In the genomic region with DNA sequence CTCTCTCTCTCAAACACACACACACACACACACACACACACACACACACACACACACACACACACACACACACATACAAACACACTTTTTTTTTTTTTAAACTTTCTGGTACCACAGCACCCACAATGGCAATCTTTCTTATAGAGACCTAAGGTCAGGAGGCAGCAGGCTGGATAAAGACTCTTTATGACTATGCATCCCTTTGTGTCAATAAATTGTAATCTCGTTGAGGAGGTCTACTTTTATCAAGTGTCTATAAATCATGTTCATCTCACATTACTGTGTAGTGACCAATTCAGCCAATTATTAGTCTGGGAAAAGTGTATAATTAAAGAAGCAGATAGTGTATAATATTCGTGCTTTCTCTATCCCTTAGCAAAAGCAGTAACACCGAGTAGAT, we compare ENCODE assay signal across 20 mouse cellular contexts.
DNase-seq lines count a peak whose midpoint lies in the region; ATAC-seq lines count a peak whose summit lies in the region.
"Had no signal": no experiment of that assay in that cellular context is flagged by ENCODE, and none has a peak within 500 bp of the region (broad histone marks: within the 10 kb centered on the region; RNA-seq: fewer than 3 reads in every experiment).

No protein-coding gene starts in this region.

- DNase-seq in neural tube, embryonic 11.5 days (ENCODE audit: low spot score), result no peak
- DNase-seq in neural tube, embryonic 10.5 days (ENCODE audit: extremely low spot score, low spot score), result no peak
- no peak for DNase-seq in gastrocnemius, postnatal 36 days
- DNase-seq: adrenal gland, adult 8-10 months; adrenal gland, postnatal 14 days; adrenal gland, postnatal 36 days; cerebellum, adult 11-12 months; cerebellum, adult 2 months; cerebellum, adult 9-10 months; cerebellum, postnatal 10 days; cerebellum, postnatal 25 days; forebrain, postnatal 0 days had no signal

- H3K4me2 ChIP-seq in neural tube, embryonic 11.5 days (ENCODE audit: low read depth), result no peak overlapping the region
- no peak overlapping the region for H3K4me2 ChIP-seq in neural tube, embryonic 13.5 days
- H3K4me2 ChIP-seq in neural tube, embryonic 14.5 days (ENCODE audit: low read depth, low read length), result no peak overlapping the region
- H3K4me2 ChIP-seq: embryonic facial prominence, embryonic 12.5 days; forebrain, embryonic 13.5 days; forebrain, embryonic 15.5 days had no signal

- no peak overlapping the region for H3K27ac ChIP-seq in neural tube, embryonic 11.5 days (ENCODE audit: low read depth, low read length)
- peak overlapping the region; percentile 38; the same call in 1 of the 2 replicates for H3K27ac ChIP-seq in neural tube, embryonic 13.5 days (replicated peaks)
- H3K27ac ChIP-seq in neural tube, embryonic 14.5 days (ENCODE audit: low read depth, low read length), result no peak overlapping the region
- H3K27ac ChIP-seq: embryonic facial prominence, embryonic 10.5 days; embryonic facial prominence, embryonic 12.5 days; forebrain, embryonic 13.5 days; forebrain, embryonic 15.5 days had no signal

- peak; percentile 67 for ATAC-seq in neural tube, embryonic 11.5 days (ENCODE audit: insufficient read depth, low FRiP score, low TSS enrichment)
- no peak for ATAC-seq in neural tube, embryonic 13.5 days (ENCODE audit: low read depth)
- ATAC-seq in neural tube, embryonic 14.5 days (ENCODE audit: low read depth), result peak; percentile 51; the same call in 1 of the 2 replicates
- ATAC-seq: activated CD4-positive, CD25-positive, alpha-beta regulatory T cell, adult 4 months; forebrain, embryonic 13.5 days; forebrain, embryonic 15.5 days; forebrain, postnatal 0 days; Patski had no signal

- H3K4me1 ChIP-seq in neural tube, embryonic 11.5 days (ENCODE audit: control insufficient read depth, insufficient read depth, low read length), result peaks cover 5% of the 10 kb centered on the region; the same call in 1 of the 2 replicates
- peaks cover 23% of the 10 kb centered on the region for H3K4me1 ChIP-seq in neural tube, embryonic 13.5 days (replicated peaks)
- H3K4me1 ChIP-seq in neural tube, embryonic 14.5 days (ENCODE audit: control insufficient read depth, insufficient read depth, low read length), result no peaks in the 10 kb centered on the region
- H3K4me1 ChIP-seq: embryonic facial prominence, embryonic 10.5 days; embryonic facial prominence, embryonic 12.5 days had no signal

- intact Hi-C loops in gastrocnemius, postnatal 36 days (cut with DNase I), result no loop called here

- no peaks in the 10 kb centered on the region for H3K36me3 ChIP-seq in neural tube, embryonic 11.5 days (ENCODE audit: control insufficient read depth, insufficient read depth, low read length)
- H3K36me3 ChIP-seq in neural tube, embryonic 13.5 days, result no peaks in the 10 kb centered on the region
- H3K36me3 ChIP-seq in neural tube, embryonic 14.5 days (ENCODE audit: control insufficient read depth, insufficient read depth, low read length), result no peaks in the 10 kb centered on the region
- H3K36me3 ChIP-seq: embryonic facial prominence, embryonic 10.5 days; embryonic facial prominence, embryonic 12.5 days; forebrain, embryonic 15.5 days had no signal

- H3K9ac ChIP-seq in neural tube, embryonic 11.5 days (ENCODE audit: low read length), result no peak overlapping the region
- H3K9ac ChIP-seq in neural tube, embryonic 13.5 days, result no peak overlapping the region
- no peak overlapping the region for H3K9ac ChIP-seq in neural tube, embryonic 14.5 days (replicated peaks; ENCODE audit: low read depth, low read length)
- H3K9ac ChIP-seq: embryonic facial prominence, embryonic 12.5 days; forebrain, embryonic 13.5 days; forebrain, embryonic 15.5 days; forebrain, postnatal 0 days had no signal

- no peaks in the 10 kb centered on the region for H3K27me3 ChIP-seq in neural tube, embryonic 11.5 days (ENCODE audit: control insufficient read depth, insufficient read depth, low read length)
- no peaks in the 10 kb centered on the region for H3K27me3 ChIP-seq in neural tube, embryonic 13.5 days
- H3K27me3 ChIP-seq in neural tube, embryonic 14.5 days (ENCODE audit: control insufficient read depth, insufficient read depth, low read length), result no peaks in the 10 kb centered on the region
- H3K27me3 ChIP-seq: embryonic facial prominence, embryonic 12.5 days; forebrain, embryonic 13.5 days; forebrain, embryonic 15.5 days; Patski had no signal

- no peak overlapping the region for H3K4me3 ChIP-seq in neural tube, embryonic 11.5 days (ENCODE audit: low read depth, low read length)
- H3K4me3 ChIP-seq in neural tube, embryonic 13.5 days, result no peak overlapping the region
- no peak overlapping the region for H3K4me3 ChIP-seq in neural tube, embryonic 14.5 days (ENCODE audit: low read depth, low read length)
- H3K4me3 ChIP-seq: embryonic facial prominence, embryonic 10.5 days; embryonic facial prominence, embryonic 12.5 days; forebrain, embryonic 13.5 days; forebrain, embryonic 15.5 days had no signal

- H3K9me3 ChIP-seq in neural tube, embryonic 11.5 days (ENCODE audit: control insufficient read depth, low read length), result no peaks in the 10 kb centered on the region
- no peaks in the 10 kb centered on the region for H3K9me3 ChIP-seq in neural tube, embryonic 13.5 days
- no peaks in the 10 kb centered on the region for H3K9me3 ChIP-seq in neural tube, embryonic 14.5 days (ENCODE audit: control insufficient read depth, low read length)
- H3K9me3 ChIP-seq: embryonic facial prominence, embryonic 10.5 days; embryonic facial prominence, embryonic 12.5 days; forebrain, embryonic 13.5 days; forebrain, embryonic 15.5 days had no signal

- WGBS in neural tube, embryonic 11.5 days, result 54% methylated on average over 3 of the region's 3 CpGs
- WGBS in neural tube, embryonic 13.5 days, result 23% methylated on average over 3 of the region's 3 CpGs
- 21% methylated on average over 3 of the region's 3 CpGs for WGBS in neural tube, embryonic 14.5 days
